Mouse (Mus musculus): Measurements from ENCODE around the gene Mfsd4b3. TPM values are rescaled to one million over a fixed set of nuclear protein-coding genes. Genes with fewer than 3 reads are reported as not detected.
"Not testable (repeated sequence)": the region's sequence is repeated elsewhere in the genome, so short reads cannot be mapped to it uniquely, and the experiment has no call there.

Gene Mfsd4b3
- polyA plus RNA-seq (2015; fragmentation: Nextera tagmentation; extraction: Ambion mirVana) = 0.20 and 0.55 TPM in 2 replicates

DNA sequence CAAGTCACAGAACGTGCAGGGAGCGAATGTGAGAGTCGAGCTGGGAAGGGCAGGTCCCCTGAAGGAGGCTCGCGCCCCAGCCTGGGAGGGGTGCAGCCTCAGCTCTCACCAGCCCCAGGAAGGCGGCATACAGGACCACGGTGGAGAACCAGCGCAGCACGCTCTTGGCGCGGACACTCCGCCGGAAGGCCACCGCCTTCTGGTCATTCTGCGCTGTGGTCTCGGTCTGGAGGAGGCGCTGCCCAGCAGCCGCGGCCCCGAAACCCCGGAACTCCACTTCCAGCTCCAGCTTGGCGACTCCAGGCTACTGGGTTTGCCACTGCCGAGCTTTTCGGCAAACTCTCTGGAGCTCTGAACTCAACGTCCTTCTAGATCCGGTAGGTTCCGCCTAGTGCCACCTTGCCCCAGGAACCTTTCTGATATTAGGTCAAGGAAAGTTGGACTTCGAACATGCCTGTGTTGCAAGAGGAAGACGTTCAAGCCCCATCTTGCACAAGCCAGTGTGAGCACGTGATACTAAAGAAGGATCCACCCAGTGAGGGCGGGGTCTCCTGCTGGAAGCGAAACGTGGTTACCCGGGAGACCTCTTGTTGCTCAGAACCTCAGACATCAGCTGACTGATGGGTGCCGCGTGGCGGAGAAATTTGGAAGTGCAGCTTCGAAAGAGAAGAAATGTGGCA is at the start of gene Mfsd4b3:
Gene Mfsd4b3, minus strand, starts transcription at position 393 of the 680 bp plus-strand sequence.
- WGBS = under 1% methylated on average over 38 of the region's 38 CpGs
- Histone ChIP-seq H3K36me3 (no peaks in the 10 kb centered on the region), H3K9me3 (no peaks in the 10 kb centered on the region), H3K9ac (peak within 1 kb of the TSS; percentile 47), H3K27ac (peak within 1 kb of the TSS; percentile 54), H3K4me3 (peak within 1 kb of the TSS; percentile 52), H3K27me3 (no peaks in the 10 kb centered on the region; the same call in 1 of the 2 replicates), H3K4me1 (peaks cover 6% of the 10 kb centered on the region; the same call in 1 of the 2 replicates), H3K4me2 (peak within 1 kb of the TSS; percentile 97)
- peak; percentile 99 for ATAC-seq (ENCODE audit: borderline replicate concordance, extremely low read depth, low FRiP score, low TSS enrichment)

DNA sequence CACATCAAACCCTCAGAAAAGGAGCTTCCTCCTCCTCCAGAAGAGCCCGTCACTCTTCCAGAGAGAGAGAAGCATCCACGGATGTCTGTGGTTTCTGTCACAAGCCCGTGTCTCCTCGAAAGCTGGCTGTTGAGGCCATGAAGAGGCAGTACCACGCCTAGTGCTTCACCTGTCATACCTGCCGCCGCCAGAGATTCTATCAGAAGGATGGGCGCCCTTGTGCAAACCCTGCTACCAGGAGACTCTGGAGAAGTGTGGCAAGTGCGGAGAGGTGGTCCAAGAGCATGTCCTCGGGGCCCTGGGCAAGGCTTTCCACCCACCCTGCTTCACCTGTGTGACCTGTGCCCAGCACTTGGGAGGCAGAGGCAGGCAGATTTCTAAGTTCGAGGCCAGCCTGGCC is 49.6 kb upstream of the Mfsd4b3 start:
- Histone ChIP-seq H3K9ac (no peak overlapping the region), H3K4me1 (no peaks in the 10 kb centered on the region), H3K27ac (no peak overlapping the region), H3K4me3 (no peak overlapping the region), H3K27me3 (no peaks in the 10 kb centered on the region), H3K36me3 (no peaks in the 10 kb centered on the region), H3K4me2 (no peak overlapping the region), H3K9me3 (no peaks in the 10 kb centered on the region)
- 71% methylated on average over 11 of the region's 11 CpGs for WGBS
- ATAC-seq (ENCODE audit: borderline replicate concordance, extremely low read depth, low FRiP score, low TSS enrichment) = no peak

DNA sequence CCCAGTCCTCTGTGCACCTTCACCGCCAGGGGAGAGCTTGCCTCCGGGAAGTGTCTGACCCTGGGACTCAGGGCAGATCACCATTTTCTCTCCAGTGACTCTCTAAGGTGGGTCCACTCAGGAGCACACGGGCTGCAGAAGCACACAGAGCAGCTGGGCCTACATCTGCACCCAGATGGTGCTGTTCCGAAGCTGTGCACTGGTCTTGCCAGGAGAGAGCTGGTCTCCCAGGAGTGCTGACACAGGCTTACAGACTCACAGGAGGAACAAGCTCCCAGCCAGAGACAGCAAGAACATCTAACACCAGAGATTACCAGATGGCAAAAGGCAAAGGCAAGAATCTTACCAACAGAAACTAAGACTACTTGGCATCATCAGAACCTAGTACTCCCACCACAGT is 48.9 kb upstream of the Mfsd4b3 start:
- not testable (repeated sequence) for H3K4me2 ChIP-seq; H3K9me3 ChIP-seq; H3K27me3 ChIP-seq; H3K4me3 ChIP-seq; ATAC-seq (ENCODE audit: borderline replicate concordance, extremely low read depth, low FRiP score, low TSS enrichment); H3K27ac ChIP-seq; H3K9ac ChIP-seq; H3K4me1 ChIP-seq; H3K36me3 ChIP-seq
- WGBS = 68% methylated on average over 4 of the region's 4 CpGs

DNA sequence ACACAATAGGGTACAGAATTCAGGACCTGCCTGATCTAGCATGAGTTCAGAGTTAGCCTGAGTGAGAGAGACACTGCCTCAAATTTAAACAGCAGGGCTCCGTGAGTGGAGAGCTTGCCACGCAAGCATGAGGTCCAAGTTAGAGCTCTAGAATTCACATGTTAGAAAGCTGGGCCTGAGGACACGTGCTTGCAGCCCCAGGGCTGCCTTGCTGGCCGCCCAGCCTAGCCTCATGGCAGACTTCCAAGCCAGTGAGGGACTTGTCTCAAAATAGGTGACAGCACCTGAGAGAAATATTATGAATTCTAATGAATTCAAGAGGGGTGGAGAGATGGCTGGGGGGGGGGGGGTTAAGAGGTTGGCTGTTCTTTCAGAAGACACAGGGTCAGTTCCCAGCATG is 48.0 kb upstream of the Mfsd4b3 start:
- Histone ChIP-seq H3K4me2 (no peak overlapping the region), H3K36me3 (no peaks in the 10 kb centered on the region), H3K9me3 (no peaks in the 10 kb centered on the region), H3K4me3 (no peak overlapping the region), H3K27ac (no peak overlapping the region), H3K4me1 (no peaks in the 10 kb centered on the region), H3K9ac (no peak overlapping the region), H3K27me3 (no peaks in the 10 kb centered on the region)
- 83% methylated on average over 4 of the region's 4 CpGs for WGBS
- no peak for ATAC-seq (ENCODE audit: borderline replicate concordance, extremely low read depth, low FRiP score, low TSS enrichment)

DNA sequence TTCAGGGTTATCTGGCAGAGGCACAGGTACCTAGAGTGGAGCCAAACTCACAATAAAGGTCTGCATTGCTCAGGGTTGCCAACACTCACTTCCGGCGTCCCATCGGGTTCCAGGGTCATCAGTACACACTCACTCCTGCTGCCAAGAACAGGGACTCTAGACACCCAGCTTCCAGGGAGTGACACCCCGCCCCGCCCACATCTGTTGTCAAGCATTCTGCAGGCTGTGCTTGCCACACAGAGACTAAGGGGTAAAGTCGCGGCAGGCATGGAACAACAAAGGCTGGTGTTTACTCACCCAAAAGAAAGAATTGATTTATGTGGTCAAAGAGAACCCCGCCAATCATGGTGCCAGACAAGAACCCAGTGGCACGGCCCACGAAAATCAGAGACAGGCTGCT is 47.0 kb upstream of the Mfsd4b3 start:
- Histone ChIP-seq H3K27ac (no peak overlapping the region), H3K4me3 (no peak overlapping the region), H3K36me3 (no peaks in the 10 kb centered on the region), H3K27me3 (no peaks in the 10 kb centered on the region), H3K9ac (no peak overlapping the region), H3K9me3 (no peaks in the 10 kb centered on the region), H3K4me2 (no peak overlapping the region), H3K4me1 (no peaks in the 10 kb centered on the region)
- 63% methylated on average over 10 of the region's 10 CpGs for WGBS
- no peak for ATAC-seq (ENCODE audit: borderline replicate concordance, extremely low read depth, low FRiP score, low TSS enrichment)

DNA sequence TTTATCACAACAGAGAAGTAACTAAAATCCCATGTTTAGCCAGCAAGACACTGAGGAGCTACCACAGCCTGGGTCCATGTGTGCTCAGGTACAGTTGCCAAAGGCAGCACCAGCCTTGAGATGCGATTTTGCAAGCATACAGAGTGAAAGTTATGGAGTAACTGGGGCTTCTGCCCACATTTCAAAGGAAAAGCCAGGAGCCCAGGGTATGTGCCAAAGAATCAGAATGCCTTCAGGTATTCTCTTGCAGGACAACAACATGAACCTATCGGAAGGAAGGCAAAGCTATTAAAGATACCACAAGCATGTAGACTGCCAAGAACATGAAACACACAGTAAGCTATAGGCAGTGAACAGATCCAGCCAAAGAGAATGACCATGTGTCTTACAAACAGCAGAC is 40.8 kb upstream of the Mfsd4b3 start:
- Histone ChIP-seq H3K27me3 (no peaks in the 10 kb centered on the region), H3K9ac (no peak overlapping the region), H3K36me3 (no peaks in the 10 kb centered on the region), H3K4me1 (no peaks in the 10 kb centered on the region), H3K4me2 (no peak overlapping the region), H3K9me3 (no peaks in the 10 kb centered on the region), H3K27ac (no peak overlapping the region), H3K4me3 (no peak overlapping the region)
- 86% methylated on average over 2 of the region's 2 CpGs for WGBS
- ATAC-seq (ENCODE audit: borderline replicate concordance, extremely low read depth, low FRiP score, low TSS enrichment) = no peak

DNA sequence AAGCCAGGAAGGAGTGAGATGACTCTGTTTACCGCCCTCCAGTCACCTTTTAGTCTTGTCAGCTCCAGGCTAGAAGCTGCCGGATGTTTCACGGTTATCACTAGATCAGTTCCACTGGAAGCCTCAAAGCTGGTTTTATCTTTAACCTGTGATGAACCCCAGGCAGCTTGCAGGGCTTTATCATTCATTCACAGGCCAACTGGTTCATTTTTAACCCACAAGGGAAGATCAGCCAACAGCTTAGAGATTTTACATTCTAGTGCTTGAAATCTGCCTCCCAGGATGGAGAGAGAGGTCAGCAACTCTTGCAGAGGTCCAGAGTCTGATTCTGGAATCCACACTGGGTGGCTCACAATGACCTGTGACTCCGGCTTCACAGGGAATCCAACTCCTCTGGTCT is 31.2 kb upstream of the Mfsd4b3 start:
- Histone ChIP-seq H3K4me3 (no peak overlapping the region), H3K36me3 (no peaks in the 10 kb centered on the region), H3K4me1 (no peaks in the 10 kb centered on the region), H3K4me2 (no peak overlapping the region), H3K9me3 (no peaks in the 10 kb centered on the region), H3K27me3 (no peaks in the 10 kb centered on the region), H3K27ac (no peak overlapping the region), H3K9ac (no peak overlapping the region)
- WGBS = 45% methylated on average over 4 of the region's 4 CpGs
- ATAC-seq (ENCODE audit: borderline replicate concordance, extremely low read depth, low FRiP score, low TSS enrichment) = no peak

DNA sequence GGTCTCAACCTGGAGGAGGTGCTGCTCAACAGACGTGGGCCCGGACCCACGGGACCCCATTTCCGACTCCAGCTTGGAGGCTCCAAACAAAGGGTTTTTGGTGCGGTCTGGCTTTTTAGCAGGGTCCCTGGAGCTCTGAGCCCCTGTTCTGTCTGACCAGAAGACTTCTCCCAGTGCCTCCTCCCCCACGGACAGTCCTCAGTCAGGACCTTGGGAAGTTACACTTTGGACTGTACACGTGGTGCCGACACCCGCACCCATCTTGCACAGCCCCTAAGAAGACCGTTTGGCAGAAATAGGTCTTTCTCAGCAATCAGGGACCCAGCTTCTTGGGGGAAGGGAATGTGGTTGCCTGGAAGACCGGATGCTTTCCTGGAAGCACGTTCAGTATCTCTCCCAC is 26.5 kb upstream of the Mfsd4b3 start, which contains the start of gene Mfsd4b5:
Gene Mfsd4b5, minus strand, starts transcription at position 181 of the 400 bp plus-strand sequence.
- 86% methylated on average over 12 of the region's 12 CpGs for WGBS
- H3K9ac ChIP-seq = no peak within 1 kb of the TSS
- no peaks in the 10 kb centered on the region for H3K36me3 ChIP-seq
- H3K4me3 ChIP-seq = no peak within 1 kb of the TSS
- H3K27me3 ChIP-seq = no peaks in the 10 kb centered on the region
- H3K4me2 ChIP-seq = no peak within 1 kb of the TSS
- H3K27ac ChIP-seq = no peak within 1 kb of the TSS
- no peak for ATAC-seq (ENCODE audit: borderline replicate concordance, extremely low read depth, low FRiP score, low TSS enrichment)
- no peaks in the 10 kb centered on the region for H3K9me3 ChIP-seq
- no peaks in the 10 kb centered on the region for H3K4me1 ChIP-seq

DNA sequence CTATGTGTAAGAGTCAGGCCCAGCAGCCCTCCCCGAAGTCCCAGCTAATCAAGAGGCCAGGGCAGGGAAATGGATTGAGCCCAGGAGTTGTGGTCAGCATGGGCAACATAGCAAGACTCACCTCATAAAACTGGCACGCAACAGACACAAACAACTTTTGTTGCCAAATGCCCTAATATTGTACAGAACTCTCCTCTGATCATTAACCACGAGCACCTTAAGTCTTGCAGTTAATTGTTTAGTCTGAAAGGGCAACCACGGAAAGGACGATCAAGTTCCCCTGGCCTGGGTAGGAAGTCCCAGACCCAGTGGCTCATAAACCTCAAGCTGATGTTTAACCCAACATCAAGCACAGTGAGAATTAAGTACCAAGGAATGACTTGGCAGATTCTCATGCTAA is 22.7 kb upstream of the Mfsd4b3 start:
- no peaks in the 10 kb centered on the region for H3K4me1 ChIP-seq
- H3K9me3 ChIP-seq = peaks cover 7% of the 10 kb centered on the region; the same call in 1 of the 2 replicates
- no peak overlapping the region for H3K4me3 ChIP-seq
- H3K27me3 ChIP-seq = no peaks in the 10 kb centered on the region
- no peak overlapping the region for H3K27ac ChIP-seq
- no peaks in the 10 kb centered on the region for H3K36me3 ChIP-seq
- whole genome bisulfite sequencing = 61% methylated on average over 5 of the region's 5 CpGs
- no peak overlapping the region for H3K4me2 ChIP-seq
- no peak for ATAC-seq (ENCODE audit: borderline replicate concordance, extremely low read depth, low FRiP score, low TSS enrichment)
- no peak overlapping the region for H3K9ac ChIP-seq

DNA sequence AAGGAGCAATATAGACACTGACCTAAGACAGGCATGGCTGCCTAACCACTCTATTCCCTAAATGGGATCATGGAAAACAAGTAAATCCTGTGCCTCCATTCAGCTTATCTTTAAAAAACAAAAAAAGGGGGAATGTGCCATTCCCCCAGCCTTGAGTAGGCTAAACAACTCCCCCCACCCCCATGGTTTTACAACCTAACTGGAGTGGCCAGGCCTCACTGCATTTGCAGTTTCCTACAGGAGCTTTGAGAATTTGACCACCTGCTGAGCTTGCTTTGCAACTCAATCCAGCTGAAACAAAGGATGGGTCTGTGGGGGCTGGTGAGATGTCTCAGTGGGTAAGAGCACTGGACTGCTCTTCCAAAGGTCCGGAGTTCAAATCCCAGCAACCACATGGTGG is 18.3 kb upstream of the Mfsd4b3 start:
- Histone ChIP-seq H3K36me3 (no peaks in the 10 kb centered on the region), H3K9ac (no peak overlapping the region), H3K4me3 (no peak overlapping the region), H3K4me1 (no peaks in the 10 kb centered on the region), H3K9me3 (peaks cover 9% of the 10 kb centered on the region; the same call in 1 of the 2 replicates), H3K4me2 (no peak overlapping the region), H3K27me3 (no peaks in the 10 kb centered on the region), H3K27ac (no peak overlapping the region)
- ATAC-seq (ENCODE audit: borderline replicate concordance, extremely low read depth, low FRiP score, low TSS enrichment) = no peak
- 94% methylated on average over 1 of the region's 1 CpGs for WGBS

DNA sequence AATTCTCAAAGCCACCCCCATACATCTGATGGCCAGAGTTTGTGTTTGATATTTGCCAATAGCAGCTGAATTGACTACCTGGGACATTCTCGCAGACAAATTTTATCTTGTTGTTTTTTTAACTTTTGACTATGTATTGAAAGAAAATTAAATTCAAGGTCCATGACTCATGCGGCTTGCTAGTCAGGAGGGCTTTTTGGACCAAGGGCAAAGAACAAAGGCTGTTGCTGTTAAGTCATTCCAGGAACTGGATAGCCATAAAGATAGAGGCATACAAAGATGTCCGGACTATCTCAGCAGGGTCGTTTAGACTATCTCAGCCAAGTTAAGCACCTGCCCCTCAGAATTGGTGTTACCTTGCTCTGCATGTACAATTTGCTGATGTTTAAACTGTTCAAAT is 17.4 kb upstream of the Mfsd4b3 start:
- H3K27ac ChIP-seq = no peak overlapping the region
- WGBS = 90% methylated on average over 4 of the region's 4 CpGs

DNA sequence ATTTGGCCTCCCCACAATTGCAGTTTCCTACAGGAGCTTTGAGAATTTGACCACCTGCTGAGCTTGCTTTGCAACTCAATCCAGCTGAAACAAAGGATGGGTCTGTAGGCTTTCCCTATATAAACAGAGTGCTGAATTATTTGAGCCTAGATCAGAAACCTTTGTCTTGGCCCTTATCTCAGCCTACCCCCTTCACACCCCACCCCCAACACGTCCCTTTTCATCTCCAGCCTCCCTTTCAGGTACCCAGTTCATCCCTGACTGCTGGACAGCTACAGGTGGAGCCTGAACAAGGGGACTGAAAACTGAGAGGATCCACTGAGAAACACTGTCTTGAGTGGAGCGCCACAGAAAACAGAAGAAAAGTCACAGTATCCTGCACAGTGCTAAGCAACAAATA is 15.8 kb upstream of the Mfsd4b3 start:
- ATAC-seq (ENCODE audit: borderline replicate concordance, extremely low read depth, low FRiP score, low TSS enrichment) = no peak
- H3K4me2 ChIP-seq = no peak overlapping the region

More for the DNA sequence above, 17.4 kb upstream of the Mfsd4b3 start:
- H3K9me3 ChIP-seq = peaks cover 9% of the 10 kb centered on the region; the same call in 1 of the 2 replicates
- H3K4me1 ChIP-seq = no peaks in the 10 kb centered on the region
- H3K9ac ChIP-seq = no peak overlapping the region
- H3K4me3 ChIP-seq = no peak overlapping the region
- no peaks in the 10 kb centered on the region for H3K36me3 ChIP-seq
- H3K4me2 ChIP-seq = no peak overlapping the region
- no peak for ATAC-seq (ENCODE audit: borderline replicate concordance, extremely low read depth, low FRiP score, low TSS enrichment)
- H3K27me3 ChIP-seq = no peaks in the 10 kb centered on the region

More for the DNA sequence above, 15.8 kb upstream of the Mfsd4b3 start:
- no peaks in the 10 kb centered on the region for H3K36me3 ChIP-seq
- H3K9ac ChIP-seq = no peak overlapping the region
- H3K4me1 ChIP-seq = no peaks in the 10 kb centered on the region
- H3K4me3 ChIP-seq = no peak overlapping the region
- peaks cover 9% of the 10 kb centered on the region; the same call in 1 of the 2 replicates for H3K9me3 ChIP-seq
- 45% methylated on average over 2 of the region's 2 CpGs for WGBS
- no peak overlapping the region for H3K27ac ChIP-seq
- H3K27me3 ChIP-seq = no peaks in the 10 kb centered on the region
